Mouse (Mus musculus) gonadal fat pad, adult 2 months (tissue): ENCODE measurements around the gene Xylt2. TPM values are rescaled to one million over a fixed set of nuclear protein-coding genes. Genes with fewer than 3 reads are reported as not detected.

Experiments used
- DNase-seq: peaks from one replicate; pipeline ENCODE4 v3.0.0-alpha.2; 2012; ENCODE audit warnings: low read depth
- polyA plus RNA-seq: library from polyadenylated mRNA; depleted of rRNA; stranded (reverse); fragments of >200 nt; gene quantifications from 2 replicates; pipeline ENCODE4 v1.2.3, GENCODE M21; 2012; rRNA removed

The Xylt2 gene
- polyA plus RNA-seq, 1 experiment = 24.0 TPM

- DNase-seq = peak; percentile 83
These were observed 61.8 kb downstream of the Xylt2 start for GRCm38 (mm10) chr11:94615494-94615893.

GRCm38 (mm10) chr11:94614603-94615002 is 62.7 kb downstream of the Xylt2 start:
- no peak for DNase-seq

Other genes with a start within 250 kb of the Xylt2 start
- 12.6 and 15.6 TPM in 2 replicates for gene Cacna1g, start 203.3 kb downstream of the Xylt2 start, polyA plus RNA-seq
- gene Spata20, start 191.3 kb downstream of the Xylt2 start, polyA plus RNA-seq = 4.4 and 7.0 TPM in 2 replicates
- 15.0 and 16.5 TPM in 2 replicates for gene Epn3, start 177.5 kb downstream of the Xylt2 start, polyA plus RNA-seq
- gene Mycbpap, start 155.8 kb downstream of the Xylt2 start, polyA plus RNA-seq = 6.4 and 6.7 TPM in 2 replicates
- gene Rsad1, start 128.3 kb downstream of the Xylt2 start, polyA plus RNA-seq = 7.2 and 8.9 TPM in 2 replicates
- 1.6 and 4.7 TPM in 2 replicates for gene Chad, start 112.5 kb downstream of the Xylt2 start, polyA plus RNA-seq
- 17.7 and 19.6 TPM in 2 replicates for gene Acsf2, start 75.6 kb downstream of the Xylt2 start, polyA plus RNA-seq
- 91.7 and 108 TPM in 2 replicates for gene Lrrc59, start 47.7 kb downstream of the Xylt2 start, polyA plus RNA-seq
- gene Mrpl27, start 23.7 kb downstream of the Xylt2 start, polyA plus RNA-seq = 58.3 and 73.0 TPM in 2 replicates
- gene Eme1, start 23.6 kb downstream of the Xylt2 start, polyA plus RNA-seq = 0.28 and 0.66 TPM in 2 replicates
- gene Gm11541, start 27.0 kb upstream of the Xylt2 start, polyA plus RNA-seq = 0.06 TPM in 1 of 2 replicates, not detected in the other
- 0.13 and 0.19 TPM in 2 replicates for gene Cdc34b, start 64.3 kb upstream of the Xylt2 start, polyA plus RNA-seq
- gene Tmem92, start 105.2 kb upstream of the Xylt2 start, polyA plus RNA-seq = not detected in 2 replicates